Mouse (Mus musculus) lung, embryonic 14.5 days (tissue): Measurements from ENCODE around the gene Cd59b. TPM values are rescaled to one million over a fixed set of nuclear protein-coding genes. Genes with fewer than 3 reads are reported as not detected.
"Not testable (repeated sequence)": the region's sequence is repeated elsewhere in the genome, so short reads cannot be mapped to it uniquely, and the experiment has no call there.

Experiments
- ATAC-seq: fragments of 200-750 bp; cut with Nextera tagmentation; 2 replicates; pipeline ENCODE4 v1.8.0; 2017; ENCODE audit warnings: mild to moderate bottlenecking, moderate TSS enrichment, moderate library complexity; ENCODE audit not compliant: insufficient read depth
- DNase-seq: peaks from one replicate; pipeline ENCODE4 v3.0.0-alpha.2; 2015
- H3K27ac ChIP-seq: fragments of 300-500 bp; sonication (generic); 2 replicates; pipeline ENCODE4 v1.5.1; 2014; ENCODE audit warnings: low read depth, mild to moderate bottlenecking, moderate library complexity
- H3K27me3 ChIP-seq: fragments of 300-500 bp; sonication (generic); 2 replicates; pipeline ENCODE4 v1.6.1; 2014; ENCODE audit warnings: low read length, control low read depth; ENCODE audit not compliant: insufficient read depth
- H3K36me3 ChIP-seq: fragments of 300-500 bp; sonication (generic); 2 replicates; pipeline ENCODE4 v1.6.1; 2014; ENCODE audit warnings: control low read depth; ENCODE audit not compliant: insufficient read depth
- H3K4me1 ChIP-seq: fragments of 300-500 bp; sonication (generic); 2 replicates; pipeline ENCODE4 v1.6.1; 2014; ENCODE audit warnings: antibody characterized with exemption, control low read depth; ENCODE audit not compliant: insufficient read depth
- H3K4me2 ChIP-seq: fragments of 300-500 bp; sonication (generic); 2 replicates; pipeline ENCODE4 v1.6.1; 2014; ENCODE audit warnings: mild to moderate bottlenecking
- H3K4me3 ChIP-seq: fragments of 300-500 bp; sonication (generic); 2 replicates; pipeline ENCODE4 v1.5.1; 2014; ENCODE audit warnings: low read depth, low read length
- H3K9ac ChIP-seq: fragments of 300-500 bp; sonication (generic); 2 replicates; pipeline ENCODE4 v1.6.1; 2014
- H3K9me3 ChIP-seq: fragments of 300-500 bp; sonication (generic); 2 replicates; pipeline ENCODE4 v1.6.1; 2016; ENCODE audit warnings: low read depth, low read length, control low read depth
- CTCF ChIP-seq: IDR thresholded peaks from 2 replicates; pipeline ENCODE4 v1.5.1; 2016; ENCODE audit warnings: antibody characterized with exemption, low read depth
- WGBS: fragments of 180-500 bp; shearing (Covaris S2); extraction: QIAGEN DNeasy Blood & Tissue Kit; methylation state at CpG from one replicate; pipeline ENCODE4 v1.1.7; 2014; 5-methylcytosine and 5-hydroxymethylcytosine counted together
- polyA plus RNA-seq: library from polyadenylated mRNA; unstranded; fragments of >200 nt; fragmentation: Nextera tagmentation; extraction: Ambion mirVana; gene quantifications from 2 replicates; pipeline ENCODE4 v1.2.1, GENCODE M21; 2014

The Cd59b gene
- polyA plus RNA-seq, 1 experiment from 2014 or later: 4.5 TPM

GRCm38 (mm10) chr2:104093305-104093704 is 23.7 kb downstream of the Cd59b start:
- no peak overlapping the region for H3K27ac ChIP-seq
- H3K4me3 ChIP-seq: no peak overlapping the region
- WGBS: 74% methylated on average over 2 of the region's 2 CpGs

GRCm38 (mm10) chr2:104095741-104096213 is 26.1 kb downstream of the Cd59b start, which contains the start of gene Cd59a:
Gene Cd59a, plus strand, starts transcription at chr2:104095801.
- Histone ChIP-seq H3K4me2 (peak within 1 kb of the TSS; percentile 80), H3K36me3 (no peaks in the 10 kb centered on the region), H3K4me1 (0 out of 2 replicates have a peak, but pooled peaks cover 6% of the 10 kb centered on the region), H3K27ac (peak within 1 kb of the TSS; percentile 84), H3K9ac (peak within 1 kb of the TSS; percentile 58), H3K9me3 (no peaks in the 10 kb centered on the region), H3K4me3 (peak within 1 kb of the TSS; percentile 50), H3K27me3 (no peaks in the 10 kb centered on the region)
- WGBS: 4% methylated on average over 15 of the region's 15 CpGs
- peak; percentile 95 for ATAC-seq
- peak; percentile 92 for DNase-seq
- no peak for TF ChIP-seq CTCF

More at GRCm38 (mm10) chr2:104093305-104093704, 23.7 kb downstream of the Cd59b start:
- DNase-seq: no peak
- H3K4me2 ChIP-seq: no peak overlapping the region
- no peak for ATAC-seq
- no peaks in the 10 kb centered on the region for H3K36me3 ChIP-seq
- no peaks in the 10 kb centered on the region for H3K27me3 ChIP-seq
- no peaks in the 10 kb centered on the region for H3K9me3 ChIP-seq
- no peaks in the 10 kb centered on the region for H3K4me1 ChIP-seq
- no peak overlapping the region for H3K9ac ChIP-seq
- TF ChIP-seq CTCF: no peak

- ATAC-seq (peak; percentile 6; the same call in 1 of the 2 replicates), DNase-seq (no peak)
- Histone ChIP-seq H3K36me3 (no peaks in the 10 kb centered on the region), H3K9me3 (no peaks in the 10 kb centered on the region), H3K27me3 (no peaks in the 10 kb centered on the region), H3K4me1 (0 out of 2 replicates have a peak, but pooled peaks cover 6% of the 10 kb centered on the region), H3K9ac (peak overlapping the region; percentile 58), H3K4me2 (peak overlapping the region; percentile 80), H3K4me3 (peak overlapping the region; percentile 50), H3K27ac (peak overlapping the region; percentile 84)
- WGBS: 40% methylated on average over 10 of the region's 10 CpGs
- no peak for TF ChIP-seq CTCF
Measured at GRCm38 (mm10) chr2:104096256-104096655, 26.6 kb downstream of the Cd59b start.

GRCm38 (mm10) chr2:104096796-104097195 is 27.1 kb downstream of the Cd59b start:
- H3K9me3 ChIP-seq, DNase-seq, H3K27ac ChIP-seq, ATAC-seq, H3K9ac ChIP-seq, H3K36me3 ChIP-seq, H3K27me3 ChIP-seq, H3K4me1 ChIP-seq: not testable (repeated sequence)
- 86% methylated on average over 1 of the region's 1 CpGs for WGBS
- Histone ChIP-seq H3K4me3 (peak overlapping the region; percentile 50; the same call in 1 of the 2 replicates), H3K4me2 (peak overlapping the region; percentile 80)

- 0 out of 2 replicates have a peak overlapping the region, but pooled peaks have one; percentile 10 for H3K4me2 ChIP-seq
- H3K27ac ChIP-seq, ATAC-seq, H3K36me3 ChIP-seq, H3K9ac ChIP-seq, H3K27me3 ChIP-seq, H3K9me3 ChIP-seq, DNase-seq, H3K4me1 ChIP-seq, H3K4me3 ChIP-seq: not testable (repeated sequence)
- 91% methylated on average over 4 of the region's 4 CpGs for WGBS
Measured at GRCm38 (mm10) chr2:104097396-104097795, 27.7 kb downstream of the Cd59b start.

GRCm38 (mm10) chr2:104098529-104099230 is 29.0 kb downstream of the Cd59b start:
- H3K4me3 ChIP-seq: no peak overlapping the region
- H3K36me3 ChIP-seq: no peaks in the 10 kb centered on the region
- TF ChIP-seq CTCF: no peak

GRCm38 (mm10) chr2:104099231-104099585 is 29.6 kb downstream of the Cd59b start:
- H3K27ac ChIP-seq: no peak overlapping the region
- H3K36me3 ChIP-seq: no peaks in the 10 kb centered on the region
- no peaks in the 10 kb centered on the region for H3K9me3 ChIP-seq
- ATAC-seq (no peak), DNase-seq (no peak)
- no peak overlapping the region for H3K4me2 ChIP-seq
- 90% methylated on average over 2 of the region's 2 CpGs for WGBS
- H3K4me1 ChIP-seq: 0 out of 2 replicates have a peak, but pooled peaks cover 6% of the 10 kb centered on the region
- H3K4me3 ChIP-seq: no peak overlapping the region
- no peaks in the 10 kb centered on the region for H3K27me3 ChIP-seq
- TF ChIP-seq CTCF: no peak
- H3K9ac ChIP-seq: no peak overlapping the region

More at GRCm38 (mm10) chr2:104098529-104099230, 29.0 kb downstream of the Cd59b start:
- H3K4me1 ChIP-seq: 0 out of 2 replicates have a peak, but pooled peaks cover 6% of the 10 kb centered on the region
- H3K4me2 ChIP-seq: peak overlapping the region; percentile 5; the same call in 1 of the 2 replicates
- H3K9ac ChIP-seq: no peak overlapping the region
- peak overlapping the region; percentile 36; the same call in 1 of the 2 replicates for H3K27ac ChIP-seq
- no peaks in the 10 kb centered on the region for H3K27me3 ChIP-seq
- H3K9me3 ChIP-seq: no peaks in the 10 kb centered on the region
- WGBS: 10% methylated on average over 3 of the region's 3 CpGs
- ATAC-seq (no peak; the same call in 1 of the 2 replicates), DNase-seq (no peak)
